Mouse (Mus musculus): ENCODE data around the gene Pla2g2e.
"Not testable (repeated sequence)": the region's sequence is repeated elsewhere in the genome, so short reads cannot be mapped to it uniquely, and the experiment has no call there.

Gene Pla2g2e

GRCm38 (mm10) chr4:138884261-138884660 is 6.5 kb downstream of the Pla2g2e start:
- DNase-seq: peak; percentile 62

GRCm38 (mm10) chr4:138889165-138889564 is 11.4 kb downstream of the Pla2g2e start:
- DNase-seq: no peak

- DNase-seq: no peak
Measured at GRCm38 (mm10) chr4:138889635-138890034, 11.9 kb downstream of the Pla2g2e start.

GRCm38 (mm10) chr4:138892655-138893054 is 14.9 kb downstream of the Pla2g2e start:
- no peak for DNase-seq

DNA sequence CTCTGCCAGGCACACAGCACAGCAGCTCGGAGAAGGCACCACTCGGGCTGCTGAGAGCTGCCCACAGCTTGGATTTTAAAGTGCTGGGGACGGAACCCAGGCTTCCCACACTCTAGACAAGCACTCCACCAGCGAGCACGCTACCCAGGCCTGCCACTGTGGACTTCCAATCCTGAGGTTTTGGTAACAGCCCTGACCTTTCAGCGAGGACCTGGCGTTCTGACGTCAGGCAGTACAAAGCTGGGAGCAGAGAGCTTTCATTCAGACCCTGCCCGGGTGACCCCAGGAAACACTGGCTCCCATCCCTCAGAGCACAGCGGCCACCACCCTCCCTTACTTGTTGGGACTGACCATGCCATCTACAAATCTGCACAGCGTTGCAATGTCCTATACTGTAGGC is 16.0 kb downstream of the Pla2g2e start:
- not testable (repeated sequence) for DNase-seq

GRCm38 (mm10) chr4:138899361-138899760 is 21.6 kb downstream of the Pla2g2e start:
- no peak for DNase-seq

DNA sequence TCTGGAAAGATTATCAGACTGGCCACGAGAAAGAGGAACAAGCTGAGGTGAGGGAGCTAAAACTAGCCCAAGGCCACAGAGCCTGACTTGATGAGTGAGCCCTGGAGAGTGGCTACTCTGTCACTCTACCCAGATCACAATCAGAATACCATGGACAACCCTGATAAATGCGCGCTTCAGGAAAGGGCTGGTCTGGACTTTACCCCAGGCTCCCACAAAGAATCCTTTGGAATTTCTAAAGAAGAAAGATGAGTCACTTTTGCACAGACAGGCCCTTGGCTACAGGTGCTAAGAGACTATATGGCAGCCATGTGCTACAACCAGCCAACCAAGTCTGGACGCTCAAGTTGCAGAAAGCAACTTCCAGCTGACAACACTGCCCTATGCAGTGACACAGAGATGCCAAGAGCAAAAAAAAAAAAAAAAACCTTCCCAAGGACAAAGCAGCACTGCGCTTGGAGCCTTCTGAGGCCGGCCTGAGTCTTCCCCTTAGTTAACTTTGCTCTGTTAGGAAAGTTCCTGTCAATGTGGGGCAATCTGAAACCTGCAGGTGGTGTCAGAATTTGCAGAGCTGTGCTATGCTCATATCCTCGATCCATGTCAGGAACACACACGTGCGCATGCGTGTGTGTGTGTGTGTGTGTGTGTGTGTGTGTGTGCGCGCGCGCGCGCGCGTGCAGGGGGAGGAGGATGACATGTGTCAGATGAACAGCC is 28.0 kb downstream of the Pla2g2e start:
- no peak for DNase-seq

DNA sequence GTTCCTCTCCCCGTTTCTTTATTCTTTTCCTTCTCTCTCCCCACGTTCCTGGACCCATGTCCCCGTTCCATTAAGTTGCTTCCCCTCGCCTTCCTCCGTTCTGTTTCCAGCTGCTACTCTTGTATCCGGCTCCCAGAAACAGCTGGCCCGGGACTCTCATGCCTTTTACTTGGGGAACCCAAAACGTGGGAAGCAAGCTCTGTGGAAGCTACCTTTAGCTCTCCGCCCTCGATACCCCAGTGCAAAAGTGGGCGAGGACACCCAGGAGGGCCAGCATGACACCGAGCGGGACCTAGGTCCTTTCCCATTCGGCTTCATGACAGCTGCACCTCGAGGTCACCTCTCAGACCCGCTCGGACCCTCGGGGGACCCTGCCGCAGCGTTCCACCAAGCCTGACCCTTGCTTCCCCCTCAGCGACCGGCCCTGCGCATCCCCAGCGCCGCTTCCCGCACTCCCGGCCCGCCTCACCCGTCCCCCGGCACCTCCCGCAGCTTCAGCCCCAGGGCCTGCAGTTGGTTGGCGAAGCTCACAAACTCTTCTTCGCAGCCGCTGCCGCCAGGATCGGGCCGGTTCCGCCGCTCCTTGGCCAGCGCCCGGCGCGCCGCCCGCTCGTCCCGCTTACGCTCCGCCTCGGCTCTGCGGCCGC is 35.5 kb downstream of the Pla2g2e start:
- DNase-seq: no peak

DNA sequence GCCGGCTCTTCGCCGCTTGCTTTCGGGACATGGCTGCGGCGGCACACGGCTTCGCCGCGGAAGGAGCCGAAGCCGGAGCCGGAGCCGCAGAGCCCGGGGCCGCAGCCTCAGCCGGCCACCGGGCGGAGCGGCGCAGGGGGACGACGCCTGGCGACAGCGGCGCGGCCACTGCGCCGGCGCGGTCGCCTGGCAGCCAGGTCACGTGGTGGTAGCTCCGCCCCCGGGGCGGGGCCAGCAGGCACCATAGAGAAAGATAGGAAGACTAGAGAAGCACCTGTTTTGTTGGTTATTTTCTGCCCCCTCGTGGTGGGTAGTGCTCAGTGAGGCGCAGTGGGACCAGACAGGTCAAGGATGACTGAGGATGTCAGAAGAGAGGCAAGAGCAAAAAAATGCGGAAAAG is 36.1 kb downstream of the Pla2g2e start, which contains the start of gene Otud3:
Gene Otud3 (minus strand): TSS at position 149 of the 400 bp plus-strand sequence.
- peak; percentile 97 for DNase-seq

DNA sequence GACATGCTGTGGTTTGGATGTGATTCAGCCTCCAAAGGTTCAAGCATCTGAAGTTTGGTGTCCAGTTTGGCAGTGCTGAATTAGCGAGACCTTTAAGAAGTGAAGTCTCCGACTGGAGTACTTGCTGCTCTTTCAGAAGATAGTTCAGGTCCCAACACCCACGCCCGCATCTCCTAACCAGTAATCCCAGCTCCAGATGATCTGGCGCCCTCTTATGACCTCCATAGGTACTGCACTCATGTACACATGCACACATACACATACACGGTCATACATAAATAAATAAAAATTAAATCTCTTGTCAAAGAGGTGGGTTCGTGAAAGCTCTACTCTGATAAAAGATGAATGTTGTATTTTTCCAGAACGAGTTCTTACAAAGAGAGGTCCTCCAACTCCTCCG is 39.5 kb downstream of the Pla2g2e start:
- DNase-seq: no peak

- no peak for DNase-seq
Measured at GRCm38 (mm10) chr4:138921254-138922130, 43.8 kb downstream of the Pla2g2e start.

- DNase-seq: peak; percentile 81
Measured at GRCm38 (mm10) chr4:138922131-138922459, 44.4 kb downstream of the Pla2g2e start.

- DNase-seq: no peak
Measured at GRCm38 (mm10) chr4:138925561-138925960, 47.8 kb downstream of the Pla2g2e start.

Measured in cerebellum, adult 9-11 months (tissue).